Mouse (Mus musculus): ENCODE measurements around the gene Erc1.
"Not testable (repeated sequence)": the region's sequence is repeated elsewhere in the genome, so short reads cannot be mapped to it uniquely, and the experiment has no call there.

Gene Erc1

DNA sequence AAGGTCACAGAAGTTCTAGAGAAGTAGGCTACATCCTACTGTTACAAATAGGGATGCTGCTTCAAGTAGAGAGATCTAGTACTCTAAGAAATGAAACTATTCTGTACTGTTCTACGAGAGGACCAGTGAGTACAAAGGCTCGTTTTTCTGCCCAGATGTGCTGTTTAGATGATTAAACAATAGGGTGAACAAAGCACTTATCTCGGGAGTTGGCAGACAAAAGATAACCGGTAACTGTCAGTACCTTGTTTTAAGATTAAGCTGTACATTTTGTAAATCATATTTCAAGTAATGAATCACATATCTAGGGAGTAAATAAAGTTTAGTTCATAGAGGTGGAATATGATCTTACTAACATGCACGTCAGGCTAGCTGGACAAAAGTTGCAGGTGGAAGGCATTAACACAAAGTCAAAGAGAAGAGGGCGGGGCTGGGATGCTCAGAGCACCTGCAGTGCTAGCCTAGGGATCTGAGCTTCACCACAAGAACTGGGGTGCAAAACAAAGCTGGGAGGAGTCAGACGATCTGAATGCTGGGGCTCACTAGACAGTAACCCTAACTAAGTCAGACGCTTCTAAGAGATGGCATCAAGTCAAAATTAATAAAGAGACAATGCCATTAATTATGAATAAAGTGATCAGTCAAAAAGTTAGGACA, 136.2 kb downstream of the Erc1 start:
- no peak for DNase-seq (ENCODE audit: low spot score)

GRCm38 (mm10) chr6:119709552-119709951, 138.4 kb downstream of the Erc1 start:
- no peak for DNase-seq (ENCODE audit: low spot score)

GRCm38 (mm10) chr6:119707911-119708310, 140.1 kb downstream of the Erc1 start:
- DNase-seq (ENCODE audit: low spot score): no peak

- DNase-seq (ENCODE audit: low spot score): no peak
Observed at GRCm38 (mm10) chr6:119704899-119705298, 143.1 kb downstream of the Erc1 start.

DNA sequence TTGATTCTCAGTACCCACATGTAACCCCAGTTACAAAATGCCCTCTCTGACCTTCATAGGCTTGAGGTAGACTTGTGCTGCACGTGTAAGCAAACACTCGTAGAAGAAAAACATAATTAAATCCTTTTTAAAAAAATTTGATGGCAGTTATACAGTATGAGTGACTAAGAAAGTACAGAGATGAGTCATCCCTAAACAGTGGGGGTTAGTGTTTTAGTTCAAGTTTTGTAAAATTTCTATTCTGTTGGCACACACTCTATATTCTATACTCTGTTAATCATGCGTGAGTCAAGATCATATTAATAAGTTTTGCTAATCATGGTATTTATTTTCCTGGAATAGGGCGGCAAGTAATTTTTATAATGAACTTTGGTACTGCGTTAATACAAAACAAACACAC, 155.2 kb downstream of the Erc1 start:
- DNase-seq (ENCODE audit: low spot score): no peak

- DNase-seq (ENCODE audit: low spot score): no peak
Observed at GRCm38 (mm10) chr6:119686470-119686869, 161.5 kb downstream of the Erc1 start.

- no peak for DNase-seq (ENCODE audit: low spot score)
Observed at GRCm38 (mm10) chr6:119680746-119681145, 167.2 kb downstream of the Erc1 start.

DNA sequence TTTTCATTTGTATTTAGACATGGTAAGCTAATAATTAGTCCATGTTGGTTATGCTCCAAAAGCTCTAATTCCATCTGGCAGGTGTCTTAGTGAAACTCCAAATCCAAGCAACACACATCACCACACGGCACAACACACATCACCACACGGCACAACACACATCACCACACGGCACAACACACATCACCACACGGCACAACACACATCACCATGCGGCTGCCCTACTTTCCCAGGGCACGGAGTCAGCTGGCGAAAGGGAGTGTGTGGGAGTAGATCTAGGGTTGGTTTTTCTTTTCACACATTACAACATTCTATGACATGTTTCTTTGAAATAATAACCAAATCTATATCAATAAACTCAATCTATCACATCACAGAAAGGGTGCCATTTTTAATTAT, 173.2 kb downstream of the Erc1 start:
- DNase-seq (ENCODE audit: low spot score): no peak

DNA sequence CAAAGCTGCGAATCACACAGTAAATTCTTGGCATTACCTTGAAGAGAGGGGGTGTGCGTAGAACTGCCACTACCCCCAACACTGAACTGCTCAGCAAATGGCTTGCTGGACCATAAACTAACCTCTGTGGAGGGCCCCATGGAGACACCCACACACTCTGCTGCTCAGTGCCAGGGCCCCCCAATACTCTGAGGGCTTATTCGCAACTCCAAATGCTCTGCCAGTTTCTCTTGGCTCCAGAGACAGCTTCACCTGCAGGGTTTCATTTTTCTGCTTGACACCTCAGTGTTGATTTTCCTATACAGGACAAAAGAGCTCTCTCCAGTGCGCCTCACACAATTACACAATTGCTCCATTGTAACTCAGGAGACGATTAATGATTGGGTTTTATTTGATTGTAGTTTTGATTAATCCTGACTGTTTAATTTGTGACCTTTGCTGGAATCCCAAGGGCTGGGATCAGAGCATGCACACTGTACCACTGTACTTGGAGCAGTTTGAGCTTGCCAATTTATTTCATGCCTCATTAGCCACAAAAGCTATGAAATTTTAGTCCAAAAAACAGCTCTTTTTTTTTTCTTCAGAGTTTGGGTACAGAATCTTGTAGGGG, 173.7 kb downstream of the Erc1 start:
- DNase-seq (ENCODE audit: low spot score): no peak

GRCm38 (mm10) chr6:119669746-119670145, 178.2 kb downstream of the Erc1 start:
- DNase-seq (ENCODE audit: low spot score): no peak

GRCm38 (mm10) chr6:119662936-119663335, 185.0 kb downstream of the Erc1 start:
- no peak for DNase-seq (ENCODE audit: low spot score)

GRCm38 (mm10) chr6:119661081-119661493, 186.9 kb downstream of the Erc1 start:
- no peak for DNase-seq (ENCODE audit: low spot score)

DNA sequence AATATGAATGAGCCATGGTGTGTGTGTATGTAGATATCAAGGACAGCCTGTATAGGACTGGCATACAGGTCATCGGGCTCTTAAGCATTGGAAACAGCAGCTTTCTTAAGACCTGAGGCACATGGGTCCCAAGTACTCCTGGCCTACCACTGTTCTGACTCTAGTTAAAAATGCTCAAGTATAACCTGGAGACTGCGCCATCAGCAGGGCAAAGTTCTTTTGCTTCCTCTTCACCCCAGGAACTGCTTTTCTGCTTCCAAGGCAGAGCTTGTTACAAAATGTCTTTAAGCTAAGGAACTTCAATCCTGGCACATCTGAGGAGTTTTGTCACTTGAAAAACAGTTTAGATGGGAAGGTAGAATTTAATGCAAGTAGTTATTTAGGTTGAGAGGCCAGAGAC, 189.5 kb downstream of the Erc1 start:
- DNase-seq (ENCODE audit: low spot score): no peak

DNA sequence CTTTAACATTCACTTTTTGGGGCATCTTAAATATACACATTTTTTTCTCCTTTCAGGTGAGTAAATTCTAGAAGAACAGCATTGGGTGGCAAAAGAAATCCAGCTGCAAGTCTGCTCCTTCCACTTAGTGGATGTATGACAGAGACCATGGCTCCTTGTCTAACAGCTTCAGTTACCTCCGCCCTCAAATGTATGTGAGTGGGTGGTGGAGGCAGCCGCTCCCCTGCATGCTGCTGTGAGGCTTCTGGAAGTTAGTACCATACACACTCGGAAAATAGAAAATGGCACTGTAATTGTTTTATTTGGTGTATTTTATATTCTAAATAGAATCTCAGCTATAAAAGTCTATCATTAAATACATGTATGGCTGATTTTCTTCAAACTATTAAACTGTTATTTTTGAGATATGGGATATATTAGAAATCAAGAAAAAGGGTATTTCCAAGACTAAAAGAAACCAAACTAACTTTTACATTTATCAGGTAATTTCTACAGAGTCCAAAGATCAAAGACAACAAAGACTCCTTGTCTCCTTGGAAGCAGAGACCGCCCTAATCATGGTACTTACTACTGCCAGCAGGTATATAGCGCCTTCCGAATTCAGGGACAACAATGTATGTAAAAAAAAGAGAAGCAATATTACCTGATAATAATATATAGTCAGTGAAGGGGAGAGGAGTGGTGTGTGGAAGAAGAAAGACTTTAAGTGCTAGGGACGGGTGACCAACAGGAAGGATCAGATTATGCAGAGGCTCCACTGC, 190.4 kb downstream of the Erc1 start:
- DNase-seq (ENCODE audit: low spot score): no peak

DNA sequence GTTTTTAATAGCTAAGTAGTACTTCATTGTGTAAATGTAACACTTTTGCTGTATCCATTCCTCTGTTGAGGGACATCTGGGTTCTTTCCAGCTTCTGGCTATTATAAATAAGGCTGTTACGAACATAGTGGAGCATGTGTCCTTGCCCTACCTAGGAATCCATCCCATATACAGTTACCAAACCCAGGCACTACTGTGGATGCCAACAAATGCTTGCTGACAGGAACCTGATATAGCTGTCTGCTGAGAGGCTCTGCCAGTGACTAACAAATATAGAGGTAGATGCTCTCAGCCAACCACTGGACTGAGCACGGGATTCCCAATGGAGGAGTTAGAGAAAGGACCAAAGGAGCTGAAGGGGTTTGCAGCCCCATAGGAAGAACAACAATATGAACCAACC, 193.2 kb downstream of the Erc1 start:
- not testable (repeated sequence) for DNase-seq (ENCODE audit: low spot score)

GRCm38 (mm10) chr6:119643880-119644460, 204.0 kb downstream of the Erc1 start:
- DNase-seq (ENCODE audit: low spot score): no peak

GRCm38 (mm10) chr6:119643178-119643728, 204.7 kb downstream of the Erc1 start:
- DNase-seq (ENCODE audit: low spot score): no peak

DNA sequence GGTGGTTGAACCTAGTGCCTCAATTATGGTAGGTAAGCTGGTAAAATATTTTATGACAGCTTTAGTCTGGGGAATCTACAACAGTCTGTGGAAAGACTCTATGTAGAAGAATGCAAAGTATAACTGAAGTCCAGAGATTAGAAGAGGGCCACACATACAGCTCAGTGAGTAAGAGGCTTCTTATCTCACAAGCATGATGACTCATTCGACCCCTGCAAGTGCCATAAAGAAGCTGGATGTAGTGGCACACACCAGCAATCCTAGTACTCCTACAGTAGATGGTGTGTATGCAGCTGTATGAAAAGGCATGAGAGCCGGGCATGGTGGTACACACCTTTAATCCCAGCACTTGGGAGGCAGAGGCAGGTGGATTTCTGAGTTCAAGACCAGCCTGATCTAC, 205.2 kb downstream of the Erc1 start:
- no peak for DNase-seq (ENCODE audit: low spot score)

DNA sequence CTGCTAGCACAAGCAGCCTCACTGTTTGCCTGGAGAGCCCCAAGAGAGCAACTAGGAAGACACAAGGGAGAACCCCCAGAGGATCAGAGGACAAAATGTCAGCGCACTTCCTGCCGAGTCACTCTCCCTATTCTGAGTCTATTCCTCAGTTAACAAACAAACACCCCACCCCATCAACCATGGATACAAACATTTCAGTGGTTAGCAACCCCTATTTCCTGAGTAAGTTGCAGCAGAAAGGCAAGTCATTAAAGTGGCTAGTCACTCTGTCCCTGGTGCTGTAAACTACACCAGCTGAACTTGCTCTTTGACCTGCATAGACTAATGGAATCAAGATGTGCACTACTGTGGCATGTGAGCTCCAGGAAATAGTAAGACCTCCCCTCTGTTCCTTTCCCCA, 212.3 kb downstream of the Erc1 start:
- no peak for DNase-seq (ENCODE audit: low spot score)

DNA sequence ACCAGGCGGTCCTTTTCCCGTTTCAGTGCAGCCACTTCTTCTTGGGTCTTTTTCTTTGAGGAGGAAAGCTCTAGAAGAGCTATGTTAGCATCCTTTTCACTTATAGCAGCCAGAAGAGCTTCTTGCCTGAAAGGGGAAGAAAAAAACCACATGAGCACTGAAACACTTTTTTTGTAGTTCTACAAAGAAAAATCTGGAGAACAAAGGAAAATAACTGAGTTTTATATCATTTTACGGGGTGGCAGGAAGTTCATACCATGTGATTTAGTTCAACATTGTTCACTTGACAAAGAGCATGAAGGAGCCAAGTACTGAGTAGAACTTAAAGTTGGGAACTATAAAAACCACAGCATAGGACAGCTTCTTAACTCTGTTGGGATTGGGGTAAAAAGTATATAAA, 217.3 kb downstream of the Erc1 start:
- no peak for DNase-seq (ENCODE audit: low spot score)

DNA sequence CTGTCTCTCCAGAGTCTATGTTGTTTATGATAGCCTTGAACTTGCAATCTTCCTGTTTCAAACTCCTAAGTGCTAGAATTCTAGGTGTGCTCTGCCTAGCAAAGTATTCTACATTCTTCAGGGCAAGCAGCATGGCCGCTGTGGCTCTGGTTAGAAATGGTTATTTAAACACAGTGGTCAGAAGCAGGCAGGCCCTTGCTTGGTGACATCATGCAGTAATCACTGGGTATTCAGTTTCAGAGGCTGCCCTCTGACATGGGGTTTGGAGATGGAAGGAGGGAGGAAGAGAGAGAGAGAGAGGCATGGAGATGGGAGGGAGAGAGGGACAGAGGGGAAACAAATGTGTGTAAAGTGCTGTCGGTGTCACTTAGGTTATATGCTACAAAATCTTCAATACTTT, 246.6 kb downstream of the Erc1 start:
- DNase-seq (ENCODE audit: low spot score): no peak

DNA sequence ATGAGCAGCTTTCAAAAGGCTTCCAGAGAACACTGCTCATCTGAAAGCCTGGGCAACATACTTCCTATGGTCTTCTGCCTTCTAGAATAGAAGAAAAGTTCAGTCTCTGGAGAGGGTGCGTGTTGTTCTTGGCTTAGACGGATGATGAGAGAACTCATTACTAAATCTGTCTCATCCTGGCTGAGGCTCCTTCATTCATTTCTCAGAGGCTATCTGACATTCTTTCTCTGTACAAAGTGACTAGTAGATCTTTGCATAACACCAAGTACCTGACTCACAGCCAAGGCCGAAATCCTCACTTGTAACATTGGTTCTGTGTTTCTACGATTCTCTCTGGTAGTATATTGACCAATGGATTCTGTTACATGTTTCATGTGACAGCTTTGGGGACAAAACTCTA, 252.5 kb downstream of the Erc1 start:
- DNase-seq (ENCODE audit: low spot score): no peak

GRCm38 (mm10) chr6:119590872-119591271, 257.1 kb downstream of the Erc1 start:
- DNase-seq (ENCODE audit: low spot score): no peak

All from left cerebral cortex, adult 11 months (tissue).